Mouse (Mus musculus) kidney, postnatal 0 days (tissue): Measurements from ENCODE around the gene Gm20388. TPM values are rescaled to one million over a fixed set of nuclear protein-coding genes. Genes with fewer than 3 reads are reported as not detected.

Experiments used
- ATAC-seq: fragments of 200-750 bp; cut with Nextera tagmentation; replicated peaks from 2 replicates; pipeline ENCODE4 v1.8.0; 2017; ENCODE audit warnings: low read depth, moderate number of reproducible peaks, moderate TSS enrichment, moderate library complexity; ENCODE audit not compliant: low FRiP score
- DNase-seq: peaks from one replicate; pipeline ENCODE4 v3.0.0-alpha.2; 2016; ENCODE audit warnings: low spot score
- H3K27ac ChIP-seq: fragments of 300-500 bp; sonication (generic); 2 replicates; pipeline ENCODE4 v1.5.1; 2014; ENCODE audit warnings: mild to moderate bottlenecking
- H3K27me3 ChIP-seq: fragments of 300-500 bp; sonication (generic); 2 replicates; pipeline ENCODE4 v1.6.1; 2014; ENCODE audit warnings: low read length, mixed read lengths; ENCODE audit not compliant: insufficient read depth
- H3K36me3 ChIP-seq: fragments of 300-500 bp; sonication (generic); 2 replicates; pipeline ENCODE4 v1.6.1; 2014; ENCODE audit warnings: low read length, mixed read lengths; ENCODE audit not compliant: insufficient read depth
- H3K4me1 ChIP-seq: fragments of 300-500 bp; sonication (generic); replicated peaks from 2 replicates; pipeline ENCODE4 v1.6.1; 2014; ENCODE audit warnings: antibody characterized with exemption, low read length, mixed read lengths; ENCODE audit not compliant: insufficient read depth
- H3K4me2 ChIP-seq: fragments of 300-500 bp; sonication (generic); 2 replicates; pipeline ENCODE4 v1.6.1; 2014; ENCODE audit warnings: mild to moderate bottlenecking, low read length, moderate library complexity, mixed read lengths
- H3K4me3 ChIP-seq: fragments of 300-500 bp; sonication (generic); replicated peaks from 2 replicates; pipeline ENCODE4 v1.5.1; 2014; ENCODE audit warnings: low read depth, low read length
- H3K9ac ChIP-seq: fragments of 300-500 bp; sonication (generic); 2 replicates; pipeline ENCODE4 v1.6.1; 2014; ENCODE audit warnings: low read depth, low read length
- H3K9me3 ChIP-seq: fragments of 300-500 bp; sonication (generic); replicated peaks from 2 replicates; pipeline ENCODE4 v1.6.1; 2016; ENCODE audit warnings: low read length, inconsistent platforms, mixed read lengths
- CTCF ChIP-seq: IDR thresholded peaks from 2 replicates; pipeline ENCODE4 v1.5.1; 2016; ENCODE audit warnings: antibody characterized with exemption, low read depth, mild to moderate bottlenecking, moderate library complexity
- WGBS: fragments of 180-500 bp; shearing (Covaris S2); extraction: QIAGEN DNeasy Blood & Tissue Kit; methylation state at CpG from one replicate; pipeline ENCODE4 v1.1.7; 2014; 5-methylcytosine and 5-hydroxymethylcytosine counted together
- polyA plus RNA-seq: library from polyadenylated mRNA; unstranded; fragments of >200 nt; fragmentation: Nextera tagmentation; extraction: Ambion mirVana; gene quantifications from 2 replicates; pipeline ENCODE4 v1.2.1, GENCODE M21; 2015

The Gm20388 gene
- polyA plus RNA-seq, 1 experiment from 2014 or later: not detected

DNA sequence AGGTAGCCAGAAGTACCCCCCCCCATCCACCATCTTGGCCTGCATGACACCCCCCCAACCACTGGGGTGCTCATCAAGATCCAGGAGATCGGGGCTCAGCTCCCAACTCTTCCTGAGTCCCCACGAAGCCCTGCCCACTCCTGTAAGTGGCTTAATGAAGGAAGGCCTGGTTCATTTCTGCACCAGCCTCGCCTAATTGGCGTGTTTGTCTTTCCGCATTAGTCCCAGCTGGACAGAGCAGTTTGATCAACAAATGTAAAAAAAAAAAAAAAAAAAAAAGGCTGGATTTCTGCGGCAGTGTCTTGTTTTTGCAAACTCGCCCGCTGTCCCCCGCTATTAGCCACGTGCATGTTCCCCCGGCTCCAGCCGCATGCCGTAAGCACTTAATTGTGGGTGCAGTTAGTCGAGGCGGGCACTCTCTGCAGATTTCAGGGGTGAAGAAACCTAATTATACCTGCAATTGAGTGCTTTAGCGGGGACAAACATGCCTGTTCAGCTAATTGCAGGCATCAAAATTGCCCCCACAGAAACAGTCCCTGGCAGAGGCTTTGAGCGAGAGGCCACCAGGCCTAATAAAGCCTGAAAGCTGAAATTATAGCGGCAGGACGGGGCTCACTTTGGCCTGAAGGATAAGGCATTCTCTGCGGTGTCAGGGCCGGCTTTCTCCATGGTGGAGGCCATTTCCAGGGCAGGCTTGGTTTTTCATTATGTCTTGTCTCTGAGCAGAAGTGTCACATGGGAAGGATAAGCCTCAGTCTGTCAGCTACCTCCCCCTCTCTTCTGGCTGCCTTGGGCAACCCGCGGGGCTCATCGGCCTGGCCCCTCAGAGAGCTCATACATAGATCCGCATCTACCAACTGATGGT lies 566.3 kb downstream of the Gm20388 start:
- DNase-seq: no peak
- no peak overlapping the region for H3K27ac ChIP-seq

DNA sequence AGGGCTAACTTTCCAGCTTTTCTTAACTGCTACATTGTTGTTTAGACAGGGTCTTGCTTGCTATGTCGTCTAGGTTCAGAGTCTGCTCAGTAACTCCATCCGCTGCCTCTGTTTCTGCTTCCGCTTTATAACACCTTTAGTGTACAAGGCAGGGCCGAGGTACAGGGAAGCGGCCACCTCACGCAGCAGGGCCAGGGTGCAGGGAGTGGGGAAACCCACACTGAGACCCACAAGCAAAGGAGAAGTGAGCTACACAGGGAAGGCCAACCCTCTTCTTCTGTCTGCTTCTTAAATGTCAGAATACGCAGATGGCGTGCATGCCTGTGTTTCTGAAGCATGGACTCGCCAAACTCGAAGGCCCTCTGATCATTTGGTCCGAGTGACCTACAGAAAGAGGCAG lies 568.1 kb downstream of the Gm20388 start:
- H3K4me1 ChIP-seq: peaks cover 4% of the 10 kb centered on the region; the same call in 1 of the 2 replicates
- no peak overlapping the region for H3K4me3 ChIP-seq
- H3K9ac ChIP-seq: no peak overlapping the region
- no peaks in the 10 kb centered on the region for H3K36me3 ChIP-seq
- no peak for ATAC-seq
- no peak overlapping the region for H3K4me2 ChIP-seq
- no peaks in the 10 kb centered on the region for H3K9me3 ChIP-seq
- H3K27ac ChIP-seq: no peak overlapping the region
- DNase-seq: no peak
- no peak for TF ChIP-seq CTCF
- H3K27me3 ChIP-seq: no peaks in the 10 kb centered on the region
- WGBS: 84% methylated on average over 11 of the region's 11 CpGs

More for the DNA sequence above, 566.3 kb downstream of the Gm20388 start:
- Histone ChIP-seq H3K9ac (no peak overlapping the region), H3K4me3 (no peak overlapping the region), H3K4me2 (no peak overlapping the region), H3K36me3 (no peaks in the 10 kb centered on the region), H3K4me1 (peaks cover 4% of the 10 kb centered on the region; the same call in 1 of the 2 replicates), H3K9me3 (no peaks in the 10 kb centered on the region), H3K27me3 (no peaks in the 10 kb centered on the region)
- WGBS: 74% methylated on average over 25 of the region's 25 CpGs
- no peak for ATAC-seq
- TF ChIP-seq CTCF: no peak

DNA sequence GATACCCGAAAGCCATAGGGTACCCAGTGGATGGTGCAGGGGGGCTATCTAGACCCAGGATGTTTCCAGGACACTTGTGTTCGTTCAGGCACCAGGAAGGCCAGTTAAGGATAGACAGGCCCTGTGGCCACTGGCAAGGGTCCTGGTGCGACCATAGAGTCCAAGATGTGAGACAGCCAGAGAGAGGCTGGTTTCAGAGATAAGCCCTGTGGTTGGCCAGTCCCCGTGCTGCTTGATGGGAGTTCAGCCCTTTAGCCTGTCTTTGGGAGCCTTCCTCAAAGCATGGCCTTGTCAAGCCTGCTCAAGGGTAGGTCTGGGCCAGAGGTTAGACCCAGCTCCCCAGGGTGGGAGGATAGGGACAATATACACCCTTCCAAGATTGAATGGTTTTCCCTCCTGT lies 569.0 kb downstream of the Gm20388 start:
- H3K9ac ChIP-seq: no peak overlapping the region
- no peak overlapping the region for H3K27ac ChIP-seq
- no peaks in the 10 kb centered on the region for H3K9me3 ChIP-seq
- no peaks in the 10 kb centered on the region for H3K27me3 ChIP-seq
- TF ChIP-seq CTCF: no peak
- DNase-seq: no peak
- no peaks in the 10 kb centered on the region for H3K36me3 ChIP-seq
- H3K4me3 ChIP-seq: no peak overlapping the region
- WGBS: 92% methylated on average over 4 of the region's 4 CpGs
- no peak for ATAC-seq
- H3K4me1 ChIP-seq: peaks cover 5% of the 10 kb centered on the region; the same call in 1 of the 2 replicates
- no peak overlapping the region for H3K4me2 ChIP-seq

DNA sequence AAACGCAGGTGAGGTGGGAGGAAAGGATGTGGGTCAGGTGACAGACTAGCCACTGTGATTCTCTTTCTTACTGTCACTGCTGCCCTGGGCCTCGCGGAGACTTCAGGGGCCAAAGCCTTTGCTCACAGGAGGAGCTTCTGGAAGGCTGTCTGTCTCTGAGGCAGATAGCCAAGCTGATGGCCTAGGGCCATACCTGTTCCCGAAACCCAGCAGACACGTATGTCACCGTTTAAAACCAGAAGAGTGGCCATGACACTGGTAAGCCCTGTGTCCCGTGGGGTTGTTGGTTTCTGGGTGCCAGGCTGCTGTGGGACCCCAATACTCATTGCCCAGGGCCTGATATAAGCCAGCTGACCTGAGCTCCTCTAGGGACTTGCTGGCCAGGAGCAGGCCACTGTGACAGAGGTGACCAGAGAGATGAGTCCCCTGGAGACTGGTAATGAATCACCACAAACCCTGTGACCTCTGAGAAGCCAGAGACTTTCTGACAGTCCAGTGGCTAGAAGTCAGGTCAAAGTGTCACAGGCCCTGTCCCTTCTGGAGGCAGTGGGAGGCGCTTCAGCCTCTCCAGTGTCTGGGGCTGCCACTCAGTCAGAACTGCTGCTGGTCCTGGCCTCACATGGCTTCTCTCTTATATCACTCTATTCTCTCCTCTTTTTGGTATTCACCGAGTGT lies 571.5 kb downstream of the Gm20388 start:
- H3K36me3 ChIP-seq: no peaks in the 10 kb centered on the region
- DNase-seq (no peak), ATAC-seq (no peak)
- peaks cover 26% of the 10 kb centered on the region for H3K4me1 ChIP-seq
- no peaks in the 10 kb centered on the region for H3K27me3 ChIP-seq
- no peaks in the 10 kb centered on the region for H3K9me3 ChIP-seq
- TF ChIP-seq CTCF: no peak
- no peak overlapping the region for H3K9ac ChIP-seq
- no peak overlapping the region for H3K27ac ChIP-seq
- H3K4me2 ChIP-seq: no peak overlapping the region
- no peak overlapping the region for H3K4me3 ChIP-seq
- 71% methylated on average over 9 of the region's 9 CpGs for WGBS

DNA sequence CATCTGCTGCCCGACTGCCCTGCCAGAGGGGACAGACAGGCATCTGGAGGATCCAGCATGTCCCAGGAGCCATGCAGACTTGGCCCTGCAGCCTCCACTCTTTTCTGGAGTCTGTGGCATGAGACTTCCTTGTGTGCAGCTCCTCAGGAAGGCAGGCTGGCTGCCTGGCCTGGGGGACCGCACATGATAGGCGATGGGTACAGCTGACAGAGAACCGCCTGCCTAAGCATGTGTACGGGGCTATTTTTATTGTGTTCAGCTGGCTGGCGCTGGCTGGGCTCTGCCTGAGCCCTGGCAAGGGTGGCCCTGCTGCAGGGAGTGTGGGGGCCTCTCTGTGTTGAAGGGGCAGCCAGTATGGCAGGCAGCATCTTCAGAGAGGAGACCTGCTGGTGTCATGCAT lies 573.8 kb downstream of the Gm20388 start:
- ATAC-seq (no peak), DNase-seq (no peak)
- WGBS: 54% methylated on average over 6 of the region's 6 CpGs
- no peak overlapping the region for H3K4me3 ChIP-seq
- no peak for TF ChIP-seq CTCF
- H3K27me3 ChIP-seq: no peaks in the 10 kb centered on the region
- H3K9ac ChIP-seq: no peak overlapping the region
- peaks cover 26% of the 10 kb centered on the region for H3K4me1 ChIP-seq
- H3K9me3 ChIP-seq: no peaks in the 10 kb centered on the region
- no peaks in the 10 kb centered on the region for H3K36me3 ChIP-seq
- no peak overlapping the region for H3K27ac ChIP-seq
- H3K4me2 ChIP-seq: no peak overlapping the region

DNA sequence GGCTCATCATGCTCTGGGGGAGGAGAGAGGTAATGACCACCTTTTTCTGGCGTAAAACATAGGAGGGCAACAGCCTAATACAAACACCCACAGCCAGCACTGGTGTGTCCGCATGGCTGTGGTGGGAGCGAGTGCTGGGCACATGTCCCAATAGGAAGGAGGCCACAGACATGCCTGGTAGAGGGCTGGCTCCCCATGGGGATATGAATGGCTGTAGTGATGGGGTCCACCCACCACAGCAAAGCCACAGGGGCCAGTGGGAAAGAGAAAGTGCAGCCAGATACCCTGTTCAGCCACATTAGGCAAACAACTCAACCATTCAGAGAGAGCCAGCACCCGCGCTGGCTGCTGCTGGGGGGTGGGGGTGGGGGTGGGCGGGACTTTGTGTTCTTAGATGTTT lies 574.5 kb downstream of the Gm20388 start:
- DNase-seq (no peak), ATAC-seq (no peak)

More for the DNA sequence above, 574.5 kb downstream of the Gm20388 start:
- H3K9me3 ChIP-seq: no peaks in the 10 kb centered on the region
- H3K27ac ChIP-seq: no peak overlapping the region
- H3K9ac ChIP-seq: no peak overlapping the region
- H3K4me2 ChIP-seq: no peak overlapping the region
- H3K4me3 ChIP-seq: no peak overlapping the region
- 42% methylated on average over 6 of the region's 6 CpGs for WGBS
- peaks cover 26% of the 10 kb centered on the region for H3K4me1 ChIP-seq
- TF ChIP-seq CTCF: no peak
- no peaks in the 10 kb centered on the region for H3K36me3 ChIP-seq
- no peaks in the 10 kb centered on the region for H3K27me3 ChIP-seq
